9 mouse cellular contexts compared by ENCODE assay signal in genomic region chr9:78533296-78533935, GRCm38 (mm10). TPM values are rescaled to one million over a fixed set of nuclear protein-coding genes. Genes with fewer than 3 reads are reported as not detected.
A peak's percentile ranks its signal among the peaks of the same experiment; 100 is the strongest.
DNase-seq lines count a peak whose midpoint lies in the region; TF ChIP-seq lines count a peak whose summit lies in the region.
"Had no signal": no experiment of that assay in that cellular context is flagged by ENCODE, and none has a peak within 500 bp of the region (broad histone marks: within the 10 kb centered on the region; RNA-seq: fewer than 3 reads in every experiment).

No protein-coding gene starts in this region.

- no peaks in the 10 kb centered on the region for H3K79me2 ChIP-seq in macrophage (ENCODE audit: inconsistent target)

- DNase-seq in spleen, adult 18-20 months, result peak; percentile 37 to 38
- no peak for DNase-seq in spleen, adult 12 weeks (ENCODE audit: low spot score)
- DNase-seq in kidney, postnatal 10 days, result peak; percentile 62
- DNase-seq in thymus, postnatal 36 days, result peak; percentile 60 to 71
- DNase-seq in layer of hippocampus, adult 18-20 months (ENCODE audit: low spot score in 2 of 2), result no peak
- DNase-seq in ovary, postnatal 10 days (ENCODE audit: low spot score), result no peak
- no peak for DNase-seq in layer of hippocampus, adult 2 months (ENCODE audit: low spot score in 2 of 2)

- 14% methylated on average over 18 of the region's 18 CpGs for WGBS in macrophage (ENCODE audit: missing documents)

- peaks cover 10% of the 10 kb centered on the region; the same call in 1 of the 2 replicates for H3K36me3 ChIP-seq in macrophage (ENCODE audit: inconsistent target)
- H3K36me3 ChIP-seq: embryonic facial prominence, embryonic 12.5 days had no signal

- H3K27ac ChIP-seq in macrophage, result peak overlapping the region; percentile 72
- no peak overlapping the region for H3K27ac ChIP-seq in layer of hippocampus, adult 2 months
- H3K27ac ChIP-seq: embryonic facial prominence, embryonic 12.5 days had no signal

- H3K4me3 ChIP-seq in macrophage (ENCODE audit: inconsistent target), result no peak overlapping the region
- H3K4me3 ChIP-seq in layer of hippocampus, adult 2 months, result no peak overlapping the region
- H3K4me3 ChIP-seq: embryonic facial prominence, embryonic 12.5 days had no signal

- TF ChIP-seq CTCF in layer of hippocampus, adult 2 months (conservative IDR thresholded peaks at IDR 0.05), result no peak

RNA-seq across cellular contexts. Expression of gene Eef1a1, which starts 44.5 kb away (rescaled TPM):
- 1,000 to 10,000 TPM in 11 of 26 experiments, 100 to 1,000 TPM in 15; 559 to 2,446 (median 950) TPM for total RNA-seq in macrophage (2018; cell fraction: chromatin; rRNA removed)
- 1,000 to 10,000 TPM; 2,865 to 8,643 (median 4,877) TPM for total RNA-seq in macrophage (2018; cell fraction: cytosol; rRNA removed)
- total RNA-seq in macrophage (2018; cell fraction: nucleus; rRNA removed), result 1,000 to 10,000 TPM; 1,048 to 3,060 (median 1,722) TPM
- polyA plus RNA-seq in macrophage (2018), result 6,779 to 7,082 TPM (median 6,969 TPM) in 3 replicates
- total RNA-seq in layer of hippocampus, adult 18-20 months (2021), result 1,000 to 10,000 TPM; 3,208 to 3,266 TPM
- 1,000 to 10,000 TPM; 3,119 to 3,317 TPM for total RNA-seq in layer of hippocampus, adult 2 months (2021)

RNA-seq across cellular contexts. Expression of gene Slc17a5, which starts 54.4 kb away (rescaled TPM):
- total RNA-seq in macrophage (2018; cell fraction: chromatin; rRNA removed), result 100 to 1,000 TPM in 1 of 26 experiments, 10 to 100 TPM in 25; 16.8 to 108 (median 48.4) TPM
- total RNA-seq in macrophage (2018; cell fraction: cytosol; rRNA removed), result 10 to 100 TPM; 15.0 to 68.2 (median 32.7) TPM
- 100 to 1,000 TPM in 2 of 26 experiments, 10 to 100 TPM in 24; 22.2 to 122 (median 53.8) TPM for total RNA-seq in macrophage (2018; cell fraction: nucleus; rRNA removed)
- polyA plus RNA-seq in macrophage (2018), result 35.7 to 56.6 TPM (median 55.8 TPM) in 3 replicates
- 10 to 100 TPM; 20.4 to 21.4 TPM for total RNA-seq in layer of hippocampus, adult 18-20 months (2021)
- 10 to 100 TPM; 23.0 to 24.5 TPM for total RNA-seq in layer of hippocampus, adult 2 months (2021)

Comparison
In these comparisons a context has a peak if more than half of its experiments do, and no peak if none do; other contexts are left out.
1. DNase-seq: peak in spleen, adult 18-20 months (2 of 2), kidney, postnatal 10 days (single experiment) and thymus, postnatal 36 days (2 of 2); none in spleen, adult 12 weeks (single experiment), layer of hippocampus, adult 18-20 months (0 of 2), ovary, postnatal 10 days (single experiment) and layer of hippocampus, adult 2 months (0 of 2).